Mouse (Mus musculus) embryonic stem cell, embryonic (primary cell): Measurements from ENCODE around the gene H2-Q2.
"Not testable (repeated sequence)": the region's sequence is repeated elsewhere in the genome, so short reads cannot be mapped to it uniquely, and the experiment has no call there.

Experiments used
- CTCF ChIA-PET, 4 experiments: fragments of 300-600 bp in 2 of 4; fragments of 350-600 bp in 2 of 4; sonication (Branson Sonifier 250); formaldehyde crosslinking; loops; one replicate each; lab custom pipeline; 2022; ENCODE audit warnings: inconsistent platforms in 2 of 4; lab: Charles Lee
- POLR2A ChIA-PET, 4 experiments: fragments of 300-600 bp in 2 of 4; fragments of 350-600 bp in 2 of 4; sonication (Branson Sonifier 250); formaldehyde crosslinking; loops; one replicate each; lab custom pipeline; 2022; ENCODE audit warnings: antibody characterized with exemption in 4 of 4, inconsistent platforms in 1 of 4; lab: Charles Lee

The H2-Q2 gene

DNA sequence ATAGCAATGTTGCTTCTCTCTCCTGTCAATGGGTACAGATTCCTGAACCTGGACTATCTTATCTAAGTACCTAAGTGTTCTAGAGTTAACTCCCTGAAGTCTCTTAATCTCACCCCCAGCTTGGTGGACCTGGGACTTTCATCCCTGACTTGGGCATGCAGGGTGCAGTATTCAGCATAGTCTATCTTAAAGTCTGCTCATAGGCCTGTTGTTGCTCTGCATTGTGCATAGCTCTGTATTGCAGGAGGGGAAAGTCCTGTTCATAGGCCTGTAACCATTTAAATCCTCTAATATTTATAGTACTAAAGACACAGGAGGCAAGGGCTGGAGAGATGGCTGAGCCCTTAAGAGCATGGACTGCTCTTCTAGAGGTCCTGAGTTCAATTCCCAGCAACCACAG, 5.6 kb downstream of the H2-Q2 start:
- POLR2A ChIA-PET, result interaction anchor here in 2 of 4 experiments (0.9 to 1.3 kb wide), 3 partner anchors 19 to 57 kb away, joined by 3 to 5 read pairs (median 5); no protein-coding TSS in a partner anchor
- CTCF ChIA-PET, result not testable (repeated sequence)

DNA sequence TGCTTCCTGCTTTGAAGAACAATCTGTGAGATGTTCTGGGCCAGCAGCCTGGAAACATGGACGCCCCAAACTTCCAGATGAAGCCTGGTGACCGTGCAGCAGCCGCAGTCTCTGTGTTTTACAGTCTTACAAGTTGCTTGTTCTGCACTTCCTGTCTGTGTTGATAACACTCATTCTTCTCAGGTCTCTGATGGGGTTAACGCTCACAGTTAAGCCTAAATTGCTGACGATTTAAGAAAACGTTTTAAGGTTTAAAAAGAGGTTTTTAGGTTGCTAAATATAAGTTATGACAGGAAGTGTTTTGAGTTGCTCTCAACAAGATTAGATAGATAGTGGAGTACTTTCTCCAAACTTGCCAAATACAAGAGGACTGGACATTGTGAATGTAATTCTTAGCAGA, 11.2 kb downstream of the H2-Q2 start:
- CTCF ChIA-PET, POLR2A ChIA-PET: not testable (repeated sequence)

DNA sequence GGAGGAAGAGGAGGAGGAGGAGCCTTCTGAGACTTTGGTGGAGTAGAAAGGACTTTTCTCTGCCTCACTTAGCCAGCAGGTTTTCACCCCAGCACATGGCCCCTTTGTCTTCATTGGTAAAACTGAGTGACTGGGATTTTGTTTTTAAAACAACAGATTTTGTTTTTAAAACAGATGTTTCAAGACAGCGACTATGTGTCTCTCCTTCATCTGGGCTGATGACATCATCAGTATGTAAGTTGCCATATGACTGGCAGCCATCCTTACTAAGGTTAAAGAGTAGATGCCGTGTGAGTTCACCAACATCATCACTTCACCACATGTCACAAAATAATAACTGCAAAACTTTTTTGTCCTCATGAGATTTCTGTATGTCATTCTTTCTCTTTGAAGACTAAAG, 12.0 kb downstream of the H2-Q2 start:
- ChIA-PET CTCF (no interaction called here), POLR2A (no interaction called here)

DNA sequence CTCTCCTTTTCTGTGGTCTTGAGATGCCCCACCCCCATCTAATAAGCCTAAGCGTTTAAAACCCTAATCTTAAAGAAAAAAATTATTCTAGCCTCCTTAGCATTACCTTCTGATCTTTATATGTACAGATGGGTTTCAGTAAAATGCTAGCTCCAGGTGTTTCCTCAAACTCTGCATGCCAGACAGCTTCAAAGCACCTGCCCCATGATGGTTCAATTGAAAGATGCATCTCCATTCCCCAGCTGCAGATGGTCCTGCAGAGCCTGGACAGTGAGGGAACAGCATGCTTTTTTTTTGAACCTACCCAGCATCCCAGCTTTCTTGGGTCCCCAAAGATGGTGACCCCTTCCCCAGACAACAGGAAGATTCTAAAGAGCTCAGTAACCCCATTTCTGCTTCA, 15.0 kb downstream of the H2-Q2 start:
- ChIA-PET POLR2A (interaction anchor here in 1 of 4 experiments (0.6 kb wide), 1 partner anchor 302 kb away, joined by 4 read pairs; no protein-coding TSS in a partner anchor), CTCF (interaction anchor here in 1 of 4 experiments (0.6 kb wide), 1 partner anchor 27 kb away, joined by 4 read pairs; no protein-coding TSS in a partner anchor)

DNA sequence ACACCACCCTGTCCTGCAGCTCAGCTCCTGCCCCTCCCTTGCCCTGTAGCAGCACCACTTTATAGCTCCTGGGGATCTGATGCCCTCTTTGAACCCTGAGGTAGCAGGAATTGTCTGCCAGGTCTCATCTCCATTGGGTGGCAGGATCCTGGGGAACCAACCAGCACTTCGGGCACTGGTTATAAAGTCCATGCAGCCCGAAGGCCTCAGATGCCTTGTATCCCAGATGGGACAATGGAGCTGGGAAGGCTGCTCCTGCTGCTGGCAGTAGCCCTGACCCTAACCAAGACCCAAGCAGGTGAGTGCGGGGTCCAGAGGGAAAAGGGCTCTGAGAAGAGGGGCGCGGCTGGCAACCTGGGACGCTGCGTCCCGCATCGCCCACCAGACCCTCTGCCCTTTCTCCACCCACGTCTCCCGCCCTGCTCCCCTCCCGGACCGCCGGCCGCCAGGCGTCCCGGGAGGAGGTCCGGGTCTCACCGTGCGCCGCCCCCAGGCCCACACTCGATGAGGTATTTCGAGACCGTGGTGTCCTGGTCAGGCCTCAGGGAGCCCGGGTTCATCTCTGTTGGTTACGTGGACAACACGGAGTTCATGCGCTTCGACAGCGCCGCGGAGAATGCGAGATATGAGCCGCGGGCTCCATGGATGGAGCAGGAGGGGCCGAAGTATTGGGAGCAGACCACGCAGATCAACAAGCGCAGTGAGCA, 16.9 kb downstream of the H2-Q2 start:
- CTCF ChIA-PET, result interaction anchor here in 1 of 4 experiments (1.4 kb wide), 1 partner anchor 57 kb away, joined by 4 read pairs; no protein-coding TSS in a partner anchor
- POLR2A ChIA-PET, result no interaction called here

DNA sequence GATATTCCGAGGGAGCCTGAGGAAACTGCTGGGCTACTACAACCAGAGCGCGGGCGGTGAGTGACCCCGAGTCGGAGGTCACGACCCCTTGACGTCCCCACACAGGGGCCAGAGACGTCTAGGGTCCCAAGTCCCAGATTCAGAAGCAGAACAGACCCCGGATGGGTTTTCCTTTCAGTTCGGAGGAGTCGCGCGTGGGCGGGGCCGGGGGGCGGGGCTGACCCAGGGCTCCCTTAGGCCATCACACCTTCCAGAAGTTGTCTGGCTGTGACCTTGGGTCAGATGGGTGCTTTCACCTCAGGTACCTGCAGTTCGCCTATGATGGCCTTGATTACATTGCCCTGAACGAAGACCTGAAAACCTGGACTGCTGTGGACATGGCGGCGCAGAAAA, 17.4 kb downstream of the H2-Q2 start:
- POLR2A ChIA-PET, result no interaction called here
- CTCF ChIA-PET, result interaction anchor here in 1 of 4 experiments (1.4 kb wide), 1 partner anchor 58 kb away, joined by 4 read pairs; no protein-coding TSS in a partner anchor

DNA sequence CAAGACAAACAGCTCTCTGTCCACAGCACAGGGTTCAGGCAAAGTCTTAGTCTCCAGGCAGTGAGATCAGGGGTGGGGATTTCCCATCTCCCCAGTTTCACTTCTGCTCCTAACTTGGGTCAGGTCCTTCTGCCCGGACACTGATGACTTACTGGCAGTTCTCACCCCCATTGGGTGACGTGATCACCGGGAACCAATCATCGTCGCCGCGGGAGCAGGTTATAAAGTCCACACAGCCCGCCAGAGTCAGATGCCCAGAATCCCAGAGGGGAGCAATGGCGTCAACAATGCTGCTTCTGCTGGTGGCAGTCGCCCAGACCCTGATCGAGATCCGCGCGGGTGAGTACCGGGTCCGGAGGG, 37.3 kb downstream of the H2-Q2 start, which contains the start of gene H2-Q4:
TSS of gene H2-Q4 (plus strand) at position 249 of the 360 bp plus-strand sequence.
- ChIA-PET POLR2A (no interaction called here), CTCF (interaction anchor here in 2 of 4 experiments (0.6 to 1.3 kb wide), 3 partner anchors 10 to 263 kb away, joined by 3 to 6 read pairs (median 6); no protein-coding TSS in a partner anchor)

DNA sequence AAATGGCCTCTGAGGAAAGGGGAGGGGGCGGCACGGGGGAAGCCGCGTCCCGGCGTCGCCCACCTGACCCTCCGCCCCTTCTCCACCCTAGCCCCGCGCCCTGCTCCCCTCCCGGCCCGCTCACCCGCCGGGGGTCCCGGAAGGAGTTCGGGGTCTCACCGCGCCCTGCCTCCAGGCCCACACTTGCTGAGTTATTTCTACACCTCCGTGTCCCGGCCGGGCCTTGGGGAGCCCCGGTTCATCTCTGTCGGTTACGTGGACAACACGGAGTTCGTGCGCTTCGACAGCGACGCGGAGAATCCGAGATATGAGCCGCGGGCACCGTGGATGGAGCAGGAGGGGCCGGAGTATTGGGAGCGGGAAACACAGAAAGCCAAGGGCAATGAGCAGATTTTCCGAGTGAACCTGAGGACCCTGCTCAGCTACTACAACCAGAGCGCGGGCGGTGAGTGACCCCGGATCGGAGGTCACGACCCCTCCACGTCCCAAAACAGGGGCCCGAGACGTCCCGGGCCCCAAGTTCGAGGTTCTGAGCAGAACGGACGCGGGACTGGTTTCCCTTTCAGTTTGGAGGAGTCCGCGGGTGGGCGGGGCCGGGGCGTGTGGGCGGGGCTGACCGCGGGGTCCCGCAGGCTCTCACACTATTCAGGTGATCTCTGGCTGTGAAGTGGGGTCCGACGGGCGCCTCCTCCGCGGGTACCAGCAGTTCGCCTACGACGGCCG, 37.8 kb downstream of the H2-Q2 start:
- POLR2A ChIA-PET, result no interaction called here
- CTCF ChIA-PET, result interaction anchor here in 2 of 4 experiments (0.6 to 1.3 kb wide), 3 partner anchors 10 to 263 kb away, joined by 3 to 6 read pairs (median 6); no protein-coding TSS in a partner anchor

DNA sequence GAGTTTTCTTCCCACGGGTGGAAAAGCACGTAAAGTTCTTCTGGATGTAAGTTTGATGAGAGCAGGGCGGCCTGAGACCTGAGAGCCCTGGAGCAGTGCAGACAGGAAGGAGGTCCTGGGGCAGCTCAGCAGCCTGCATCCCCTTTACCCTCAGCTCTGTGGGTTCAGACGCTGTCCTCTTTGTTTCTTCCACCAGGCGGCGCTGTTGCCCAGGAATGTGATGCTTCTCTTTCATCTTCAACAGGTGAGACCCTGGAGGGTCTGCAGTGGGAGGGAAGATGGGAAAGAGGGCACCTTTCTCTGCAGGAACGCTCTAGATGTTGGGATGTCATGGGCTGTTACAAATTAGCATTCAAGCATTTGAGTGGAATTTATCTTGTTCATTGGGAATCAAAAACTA, 47.8 kb downstream of the H2-Q2 start:
- ChIA-PET POLR2A (interaction anchor here in 1 of 4 experiments (0.6 kb wide), 1 partner anchor 45 kb away, joined by 4 read pairs; no protein-coding TSS in a partner anchor), CTCF (interaction anchor here (0.6 to 0.9 kb wide), 6 partner anchors 11 to 120 kb away, joined by 3 to 15 read pairs (median 3); partner anchors contain the start of gene H2-Q4 (in 1 of the 4))

DNA sequence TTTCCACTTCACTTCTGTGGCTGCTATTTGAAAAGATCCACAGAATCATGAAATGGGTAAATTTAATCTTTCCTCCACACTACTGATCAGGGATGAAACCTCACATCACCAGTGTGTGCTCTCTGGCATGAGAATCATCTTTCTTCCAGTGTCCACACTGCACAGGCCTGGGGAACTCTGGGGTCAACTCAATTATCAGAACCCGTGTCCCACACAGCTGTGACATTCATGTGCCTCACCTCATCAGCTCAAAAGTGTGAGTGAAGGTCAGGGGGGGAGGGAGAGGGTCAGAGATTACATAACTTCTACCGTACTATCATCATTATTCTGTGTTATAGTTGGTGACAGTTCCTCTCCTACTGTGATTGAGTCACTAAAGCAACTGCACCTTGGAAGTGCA, 50.6 kb downstream of the H2-Q2 start:
- POLR2A ChIA-PET, CTCF ChIA-PET: not testable (repeated sequence)

DNA sequence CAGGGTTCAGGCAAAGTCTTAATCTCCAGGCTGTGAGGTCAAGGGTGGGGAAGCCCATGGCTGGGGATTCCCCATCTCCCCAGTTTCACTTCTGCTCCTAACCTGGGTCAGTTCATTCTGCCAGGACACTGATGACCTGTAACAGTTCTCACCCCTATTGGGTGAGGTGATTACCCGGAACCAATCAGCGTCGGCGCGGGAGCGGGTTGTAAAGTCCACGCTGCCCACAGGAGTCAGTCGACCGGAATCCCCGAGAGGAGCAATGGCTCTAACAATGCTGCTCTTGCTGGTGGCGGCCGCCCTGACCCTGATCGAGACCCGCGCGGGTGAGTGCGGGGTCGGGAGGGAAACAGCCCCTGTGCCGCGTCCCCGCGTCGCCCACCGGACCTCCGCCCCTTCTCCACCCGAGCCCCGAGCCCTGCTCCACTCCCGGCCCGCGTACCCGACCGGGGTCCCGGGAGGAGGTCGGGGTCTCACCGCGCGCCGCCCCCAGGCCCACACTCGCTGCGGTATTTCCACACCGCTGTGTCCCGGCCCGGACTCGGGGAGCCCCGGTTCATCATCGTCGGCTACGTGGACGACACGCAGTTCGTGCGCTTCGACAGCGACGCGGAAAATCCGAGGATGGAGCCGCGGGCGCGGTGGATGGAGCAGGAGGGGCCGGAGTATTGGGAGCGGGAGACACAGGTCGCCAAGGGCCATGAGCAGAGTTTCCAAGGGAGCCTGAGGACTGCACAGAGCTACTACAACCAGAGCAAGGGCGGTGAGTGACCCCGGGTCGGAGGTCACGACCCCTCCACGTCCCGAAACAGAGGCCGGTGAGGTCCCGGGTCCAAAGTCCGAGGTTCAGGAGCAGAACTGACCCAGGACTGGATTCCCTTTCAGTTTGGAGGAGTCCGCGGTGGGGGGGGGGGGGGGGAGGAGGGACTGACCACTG, 52.1 kb downstream of the H2-Q2 start:
- POLR2A ChIA-PET, result interaction anchor here in 1 of 4 experiments (0.5 kb wide), 2 partner anchors 46 to 262 kb away, joined by 3 to 5 read pairs; partner anchors contain the start of gene Apom
- CTCF ChIA-PET, result not testable (repeated sequence)
